Mouse (Mus musculus) testis, adult 2 months (tissue): ENCODE data around the gene Ccnb2.

ENCODE experiments used
- CTCF ChIP-seq: fragments of 200-500 bp; IDR thresholded peaks from 2 replicates; pipeline ENCODE4 v1.5.1; 2012; ENCODE audit warnings: low read depth, mild to moderate bottlenecking, inconsistent platforms, low read length, moderate library complexity; ENCODE audit not compliant: control insufficient read depth, insufficient read depth, insufficient replicate concordance
- POLR2A ChIP-seq: fragments of 200-500 bp; IDR thresholded peaks from 2 replicates; pipeline ENCODE4 v1.6.1; 2012; ENCODE audit warnings: low read depth, mild to moderate bottlenecking, inconsistent platforms, low read length, moderate library complexity; ENCODE audit not compliant: control insufficient read depth

- TF ChIP-seq CTCF: no peak
- no peak for TF ChIP-seq POLR2A
Observed at GRCm38 (mm10) chr9:70392563-70392907, 28.8 kb downstream of the Ccnb2 start.
